Mouse (Mus musculus) ES-E14 (cell line): ENCODE measurements around the gene Trappc3. TPM values are rescaled to one million over a fixed set of nuclear protein-coding genes. Genes with fewer than 3 reads are reported as not detected.

Experiments used
- DNase-seq: peaks from one replicate; pipeline ENCODE4 v3.0.0-alpha.2; 2013; ENCODE audit warnings: low read depth, low spot score
- H3K27ac ChIP-seq: 2 replicates; pipeline ENCODE4 v1.5.1; 2012; ENCODE audit warnings: low read depth, mild to moderate bottlenecking, low read length, moderate library complexity, mixed read lengths; ENCODE audit not compliant: poor library complexity, insufficient read depth, severe bottlenecking
- H3K36me3 ChIP-seq: 2 replicates; pipeline ENCODE4 v1.6.1; 2012; ENCODE audit warnings: mild to moderate bottlenecking, low read length, moderate library complexity, mixed read lengths; ENCODE audit not compliant: control insufficient read depth, poor library complexity, insufficient read depth, severe bottlenecking
- H3K4me1 ChIP-seq, 2 experiments: fragments of 150-350 bp in 1 of 2; sonication (generic) in 1 of 2; 2 replicates each; pipeline ENCODE4 v1.6.1; 2012; ENCODE audit warnings: low read length in 2 of 2, mild to moderate bottlenecking in 1 of 2, mixed read lengths in 1 of 2; ENCODE audit not compliant: control insufficient read depth in 2 of 2, insufficient read depth in 2 of 2, poor library complexity in 1 of 2
- H3K4me3 ChIP-seq, 2 experiments: fragments of 150-350 bp in 1 of 2; sonication (generic) in 1 of 2; 2 replicates each; pipeline ENCODE4 v1.5.1; 2012; ENCODE audit warnings: low read length in 2 of 2, low read depth in 1 of 2, mild to moderate bottlenecking in 1 of 2, mixed read lengths in 1 of 2; ENCODE audit not compliant: insufficient read depth in 1 of 2, poor library complexity in 1 of 2, severe bottlenecking in 1 of 2
- H3K9ac ChIP-seq: 2 replicates; pipeline ENCODE4 v1.6.1; 2012; ENCODE audit warnings: low read depth, mild to moderate bottlenecking, low read length, mixed read lengths; ENCODE audit not compliant: poor library complexity, insufficient read depth, severe bottlenecking
- H3K9me3 ChIP-seq: fragments of 150-350 bp; sonication (generic); 2 replicates; pipeline ENCODE4 v1.6.1; 2012; ENCODE audit warnings: low read depth, mild to moderate bottlenecking, low read length; ENCODE audit not compliant: control insufficient read depth, insufficient read depth
- CHD2 ChIP-seq: IDR thresholded peaks from 2 replicates; pipeline ENCODE4 v1.6.1; 2014; ENCODE audit warnings: mild to moderate bottlenecking, low read depth, low read length, inconsistent platforms
- HCFC1 ChIP-seq: IDR thresholded peaks from 2 replicates; pipeline ENCODE4 v1.6.1; 2012; ENCODE audit warnings: low read length, inconsistent platforms, borderline replicate concordance; ENCODE audit not compliant: insufficient read depth
- MAFK ChIP-seq: IDR thresholded peaks from 2 replicates; pipeline ENCODE4 v1.6.1; 2014; ENCODE audit warnings: mild to moderate bottlenecking, low read depth, low read length, inconsistent platforms; ENCODE audit not compliant: insufficient read depth
- ZC3H11A ChIP-seq: IDR thresholded peaks from 2 replicates; pipeline ENCODE4 v1.6.1; 2012; ENCODE audit warnings: low read depth, mild to moderate bottlenecking, inconsistent platforms, low read length, borderline replicate concordance
- ZNF384 ChIP-seq: IDR thresholded peaks from 2 replicates; pipeline ENCODE4 v1.6.1; 2012; ENCODE audit warnings: low read depth, low read length, inconsistent platforms
- in situ Hi-C, 2 experiments: fragments of 600-800 bp; cut with MboI; formaldehyde crosslinking; loops; one replicate each; pipeline ENCODE4 v1.15.1; 2025; ENCODE audit warnings: low sequenced_read_pairs in 2 of 2, inconsistent platforms in 1 of 2; ENCODE audit not compliant: unreplicated experiment in 2 of 2
- total RNA-seq: library from RNA; depleted of rRNA; stranded (reverse); fragments of 300-350 nt; gene quantifications from 2 replicates; pipeline ENCODE4 v1.2.3, GENCODE M21; 2012

Gene Trappc3
- total RNA-seq, 1 experiment = 54.8 TPM

DNA sequence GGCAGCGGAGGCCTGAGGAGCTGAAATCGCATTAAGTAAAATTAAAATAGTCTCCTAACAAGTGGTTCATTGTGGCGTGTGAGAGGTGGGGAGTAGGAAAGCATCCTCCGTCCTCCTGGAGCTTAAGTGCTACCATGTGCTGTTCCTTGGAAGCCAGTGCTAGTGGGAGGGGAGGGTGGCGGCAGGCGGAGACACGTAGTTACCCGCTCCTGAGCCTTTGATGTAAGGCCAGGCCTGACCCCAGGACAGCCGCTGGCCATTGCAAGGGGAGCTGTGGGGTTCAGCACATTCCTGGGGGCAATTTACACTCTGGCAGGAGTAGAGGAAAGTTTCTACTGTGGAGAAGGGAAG lies 16.4 kb downstream of the Trappc3 start:
- Histone ChIP-seq H3K4me1 (peaks cover 3 to 18% of the 10 kb centered on the region in 2 experiments; a peak in 1 of 4 replicates), H3K9me3 (no peaks in the 10 kb centered on the region), H3K36me3 (peaks cover 2% of the 10 kb centered on the region; the same call in 1 of the 2 replicates), H3K9ac (peak overlapping the region; percentile 8), H3K4me3 (peak overlapping the region; percentile 35 to 46), H3K27ac (peak overlapping the region; percentile 46; the same call in 1 of the 2 replicates)
- TF ChIP-seq MAFK = no peak
- no peak for TF ChIP-seq CHD2
- TF ChIP-seq ZNF384 = no peak
- no peak for TF ChIP-seq HCFC1
- TF ChIP-seq ZC3H11A = no peak
- in situ Hi-C loops = no loop called here
- no peak for DNase-seq

- H3K27ac ChIP-seq = no peak overlapping the region
- no peak for DNase-seq
- H3K36me3 ChIP-seq = peaks cover 2% of the 10 kb centered on the region; the same call in 1 of the 2 replicates
- no peaks in the 10 kb centered on the region for H3K9me3 ChIP-seq
- peak overlapping the region; percentile 8 for H3K9ac ChIP-seq
- peaks cover 3 to 19% of the 10 kb centered on the region in 2 experiments; a peak in 1 of 4 replicates for H3K4me1 ChIP-seq
- in situ Hi-C loops = no loop called here
- TF ChIP-seq MAFK = no peak
- TF ChIP-seq HCFC1 = no peak
- TF ChIP-seq ZC3H11A = no peak
- no peak for TF ChIP-seq ZNF384
- TF ChIP-seq CHD2 = no peak
- peak overlapping the region; percentile 35 to 46; a peak in 3 of 4 replicates for H3K4me3 ChIP-seq
Measured at GRCm38 (mm10) chr4:126278961-126279360, 16.8 kb downstream of the Trappc3 start.

DNA sequence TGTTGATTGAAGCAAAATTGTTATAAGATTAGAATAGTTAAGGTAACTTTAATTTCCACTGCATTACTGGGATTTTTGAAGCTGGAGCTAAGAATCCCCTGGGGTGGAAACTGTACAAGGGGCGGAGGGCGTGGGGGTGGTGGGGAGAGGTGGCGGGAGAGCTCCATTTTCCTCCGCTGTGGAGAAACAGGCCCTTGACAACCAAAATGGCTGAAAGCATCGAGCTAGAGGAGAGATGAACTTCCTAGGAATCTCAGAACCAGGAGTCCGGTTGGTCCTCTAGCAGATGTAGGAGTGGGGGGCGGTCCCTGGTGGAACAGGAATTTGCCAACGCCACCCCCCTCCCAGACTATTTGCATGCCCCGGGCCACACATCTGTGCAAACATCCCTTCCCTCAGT lies 19.6 kb downstream of the Trappc3 start:
- Histone ChIP-seq H3K9me3 (no peaks in the 10 kb centered on the region), H3K36me3 (no peaks in the 10 kb centered on the region), H3K4me1 (peaks cover 4 to 23% of the 10 kb centered on the region in 2 experiments; a peak in 1 of 4 replicates), H3K4me3 (no peak overlapping the region), H3K9ac (no peak overlapping the region), H3K27ac (no peak overlapping the region)
- DNase-seq = no peak
- in situ Hi-C loops = no loop called here
- TF ChIP-seq ZNF384 = no peak
- no peak for TF ChIP-seq HCFC1
- TF ChIP-seq ZC3H11A = no peak
- TF ChIP-seq MAFK = no peak
- TF ChIP-seq CHD2 = no peak

DNA sequence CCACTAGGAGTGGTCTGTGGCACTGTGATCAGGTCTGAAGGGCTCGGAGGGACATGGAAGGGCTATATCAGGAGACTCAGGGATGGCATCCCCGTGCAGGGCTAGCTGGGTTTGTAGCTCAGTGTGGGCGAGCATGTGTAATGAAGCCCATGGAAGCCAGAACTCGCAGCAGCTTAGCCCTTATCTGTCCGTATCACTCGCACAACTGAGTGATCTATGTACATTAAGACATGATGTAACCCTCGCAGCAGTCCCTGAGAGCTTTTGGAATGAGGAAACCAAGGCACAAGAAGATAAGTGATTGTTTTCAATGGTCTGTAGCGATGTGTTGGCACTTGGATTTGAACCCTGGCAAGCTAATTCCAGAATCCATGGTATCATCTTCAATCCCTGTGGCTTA lies 21.5 kb downstream of the Trappc3 start:
- no peak for TF ChIP-seq ZC3H11A
- no peak for TF ChIP-seq CHD2
- TF ChIP-seq MAFK = no peak
- no peak for TF ChIP-seq HCFC1
- no peak for TF ChIP-seq ZNF384
- Histone ChIP-seq H3K36me3 (no peaks in the 10 kb centered on the region), H3K27ac (no peak overlapping the region), H3K4me3 (no peak overlapping the region), H3K9me3 (no peaks in the 10 kb centered on the region), H3K9ac (no peak overlapping the region), H3K4me1 (peaks cover 2 to 20% of the 10 kb centered on the region in 2 experiments; a peak in 1 of 4 replicates)
- in situ Hi-C loops = no loop called here
- DNase-seq = no peak

DNA sequence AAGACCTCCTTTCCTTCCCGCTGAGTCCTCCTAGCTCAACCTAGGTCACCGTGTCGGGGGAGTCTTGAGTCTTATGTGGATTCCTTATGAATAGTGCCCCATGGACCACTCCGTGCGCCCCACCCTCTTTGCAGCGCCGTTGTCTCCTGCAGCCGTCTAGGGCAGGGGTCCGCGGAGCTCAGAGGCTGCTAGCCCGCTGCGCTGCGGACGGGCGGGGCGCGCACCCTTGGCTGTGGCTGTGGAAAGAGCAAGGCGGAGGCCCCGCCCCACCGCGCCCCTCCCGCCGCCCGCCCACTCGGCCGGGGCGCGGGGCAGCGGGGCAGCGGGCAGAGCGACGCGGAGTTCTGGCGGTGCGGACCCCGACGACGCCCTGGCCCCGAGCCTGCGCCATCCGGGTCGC lies 24.4 kb downstream of the Trappc3 start, which contains the start of gene Col8a2:
Gene Col8a2 (plus strand): TSS at position 302 of the 400 bp plus-strand sequence.
- H3K9me3 ChIP-seq = no peaks in the 10 kb centered on the region
- no peak for DNase-seq
- TF ChIP-seq ZC3H11A (no peak), MAFK (no peak), ZNF384 (no peak), CHD2 (no peak), HCFC1 (no peak)
- 0 out of 2 replicates have a peak within 1 kb of the TSS, but pooled peaks have one; percentile 30 for H3K9ac ChIP-seq
- peak within 1 kb of the TSS; percentile 45 to 56 for H3K4me3 ChIP-seq
- in situ Hi-C loops = no loop called here
- H3K36me3 ChIP-seq = no peaks in the 10 kb centered on the region
- peaks cover 2 to 11% of the 10 kb centered on the region in 2 experiments; a peak in 1 of 4 replicates for H3K4me1 ChIP-seq
- H3K27ac ChIP-seq = no peak within 1 kb of the TSS
